Mouse (Mus musculus): ENCODE measurements around the gene Bicra. TPM values are rescaled to one million over a fixed set of nuclear protein-coding genes. Genes with fewer than 3 reads are reported as not detected.

Gene Bicra
- polyA plus RNA-seq, 1 experiment from 2014 or later: 8.9 TPM

GRCm38 (mm10) chr7:15945211-15945610, 102.5 kb downstream of the Bicra start:
- Histone ChIP-seq H3K9me3 (no peaks in the 10 kb centered on the region), H3K4me3 (peak overlapping the region; percentile 82), H3K27ac (replicated peaks) (peak overlapping the region; percentile 95), H3K27me3 (replicated peaks; ENCODE audit: low read depth, poor library complexity, severe bottlenecking) (no peaks in the 10 kb centered on the region), H3K36me3 (replicated peaks) (peaks cover 49% of the 10 kb centered on the region), H3K4me1 (peaks cover 32% of the 10 kb centered on the region)
- no peak for DNase-seq (ENCODE audit: low spot score)
- WGBS: 8% methylated on average over 8 of the region's 8 CpGs

- H3K27me3 ChIP-seq (replicated peaks; ENCODE audit: low read depth, poor library complexity, severe bottlenecking): no peaks in the 10 kb centered on the region
- no peaks in the 10 kb centered on the region for H3K9me3 ChIP-seq
- peaks cover 55% of the 10 kb centered on the region for H3K36me3 ChIP-seq (replicated peaks)
- peaks cover 32% of the 10 kb centered on the region for H3K4me1 ChIP-seq
- peak overlapping the region; percentile 82 for H3K4me3 ChIP-seq
- 94% methylated on average over 1 of the region's 1 CpGs for WGBS
- DNase-seq (ENCODE audit: low spot score): no peak
- no peak overlapping the region for H3K27ac ChIP-seq (replicated peaks)
Observed at GRCm38 (mm10) chr7:15944311-15944710, 103.4 kb downstream of the Bicra start.

- no peak overlapping the region for H3K4me3 ChIP-seq
- DNase-seq (ENCODE audit: low spot score): no peak
- peaks cover 90% of the 10 kb centered on the region for H3K36me3 ChIP-seq (replicated peaks)
- peaks cover 6% of the 10 kb centered on the region; the same call in 1 of the 2 replicates for H3K9me3 ChIP-seq
- 90% methylated on average over 3 of the region's 3 CpGs for WGBS
- H3K27me3 ChIP-seq (replicated peaks; ENCODE audit: low read depth, poor library complexity, severe bottlenecking): no peaks in the 10 kb centered on the region
- peaks cover 1% of the 10 kb centered on the region; the same call in 1 of the 2 replicates for H3K4me1 ChIP-seq
- no peak overlapping the region for H3K27ac ChIP-seq (replicated peaks)
Observed at GRCm38 (mm10) chr7:15938621-15939020, 109.1 kb downstream of the Bicra start.

GRCm38 (mm10) chr7:15937491-15937890, 110.2 kb downstream of the Bicra start:
- H3K36me3 ChIP-seq (replicated peaks): peaks cover 79% of the 10 kb centered on the region
- H3K4me3 ChIP-seq: no peak overlapping the region
- 92% methylated on average over 5 of the region's 5 CpGs for WGBS

GRCm38 (mm10) chr7:15933437-15934359, 114.0 kb downstream of the Bicra start:
- Histone ChIP-seq H3K4me1 (peaks cover 5% of the 10 kb centered on the region; the same call in 1 of the 2 replicates), H3K4me3 (no peak overlapping the region), H3K27ac (replicated peaks) (0 out of 2 replicates have a peak overlapping the region, but pooled peaks have one; percentile 14), H3K36me3 (replicated peaks) (peaks cover 41% of the 10 kb centered on the region), H3K9me3 (peaks cover 6% of the 10 kb centered on the region; the same call in 1 of the 2 replicates), H3K27me3 (replicated peaks; ENCODE audit: low read depth, poor library complexity, severe bottlenecking) (no peaks in the 10 kb centered on the region)
- 57% methylated on average over 16 of the region's 16 CpGs for WGBS
- DNase-seq (ENCODE audit: low spot score): no peak

More at GRCm38 (mm10) chr7:15937491-15937890, 110.2 kb downstream of the Bicra start:
- Histone ChIP-seq H3K27ac (replicated peaks) (no peak overlapping the region), H3K4me1 (peaks cover 5% of the 10 kb centered on the region; the same call in 1 of the 2 replicates), H3K27me3 (replicated peaks; ENCODE audit: low read depth, poor library complexity, severe bottlenecking) (no peaks in the 10 kb centered on the region), H3K9me3 (peaks cover 6% of the 10 kb centered on the region; the same call in 1 of the 2 replicates)
- DNase-seq (ENCODE audit: low spot score): no peak

GRCm38 (mm10) chr7:15931635-15932034, 116.1 kb downstream of the Bicra start:
- peaks cover 21% of the 10 kb centered on the region for H3K36me3 ChIP-seq (replicated peaks)
- peaks cover 5% of the 10 kb centered on the region; the same call in 1 of the 2 replicates for H3K4me1 ChIP-seq
- 82% methylated on average over 3 of the region's 3 CpGs for WGBS
- H3K27ac ChIP-seq (replicated peaks): no peak overlapping the region
- no peak for DNase-seq (ENCODE audit: low spot score)
- H3K27me3 ChIP-seq (replicated peaks; ENCODE audit: low read depth, poor library complexity, severe bottlenecking): no peaks in the 10 kb centered on the region
- H3K9me3 ChIP-seq: peaks cover 6% of the 10 kb centered on the region; the same call in 1 of the 2 replicates
- no peak overlapping the region for H3K4me3 ChIP-seq

- Histone ChIP-seq H3K4me1 (peaks cover 5% of the 10 kb centered on the region; the same call in 1 of the 2 replicates), H3K4me3 (no peak overlapping the region), H3K27ac (replicated peaks) (no peak overlapping the region), H3K36me3 (replicated peaks) (peaks cover 10% of the 10 kb centered on the region), H3K27me3 (replicated peaks; ENCODE audit: low read depth, poor library complexity, severe bottlenecking) (no peaks in the 10 kb centered on the region), H3K9me3 (peaks cover 6% of the 10 kb centered on the region; the same call in 1 of the 2 replicates)
- no peak for DNase-seq (ENCODE audit: low spot score)
- WGBS: 71% methylated on average over 2 of the region's 2 CpGs
Observed at GRCm38 (mm10) chr7:15930543-15930942, 117.2 kb downstream of the Bicra start.

- WGBS: 33% methylated on average over 4 of the region's 4 CpGs
- Histone ChIP-seq H3K27ac (replicated peaks) (no peak overlapping the region), H3K4me1 (peaks cover 5% of the 10 kb centered on the region; the same call in 1 of the 2 replicates), H3K4me3 (no peak overlapping the region), H3K27me3 (replicated peaks; ENCODE audit: low read depth, poor library complexity, severe bottlenecking) (no peaks in the 10 kb centered on the region), H3K9me3 (peaks cover 1% of the 10 kb centered on the region; the same call in 1 of the 2 replicates), H3K36me3 (replicated peaks) (peaks cover 3% of the 10 kb centered on the region)
- peak; percentile 57 for DNase-seq (ENCODE audit: low spot score)
Observed at GRCm38 (mm10) chr7:15929910-15930309, 117.8 kb downstream of the Bicra start.

GRCm38 (mm10) chr7:15922220-15922773, 125.4 kb downstream of the Bicra start, which contains the start of gene Selenow:
Selenow (minus strand) TSS chr7:15922402.
- WGBS: under 1% methylated on average over 33 of the region's 33 CpGs
- Histone ChIP-seq H3K4me3 (peak within 1 kb of the TSS; percentile 66), H3K27me3 (replicated peaks; ENCODE audit: low read depth, poor library complexity, severe bottlenecking) (0 out of 2 replicates have a peak, but pooled peaks cover 12% of the 10 kb centered on the region), H3K4me1 (peaks cover 23% of the 10 kb centered on the region), H3K9me3 (no peaks in the 10 kb centered on the region; the same call in 1 of the 2 replicates), H3K27ac (replicated peaks) (peak within 1 kb of the TSS; percentile 97), H3K36me3 (replicated peaks) (peaks cover 37% of the 10 kb centered on the region)
- DNase-seq (ENCODE audit: low spot score): peak; percentile 93

- H3K36me3 ChIP-seq (replicated peaks): peaks cover 42% of the 10 kb centered on the region
Observed at GRCm38 (mm10) chr7:15921796-15922195, 125.9 kb downstream of the Bicra start.

More at GRCm38 (mm10) chr7:15921796-15922195, 125.9 kb downstream of the Bicra start:
- H3K27me3 ChIP-seq (replicated peaks; ENCODE audit: low read depth, poor library complexity, severe bottlenecking): 0 out of 2 replicates have a peak, but pooled peaks cover 12% of the 10 kb centered on the region
- peak overlapping the region; percentile 66 for H3K4me3 ChIP-seq
- 1% methylated on average over 10 of the region's 10 CpGs for WGBS
- DNase-seq (ENCODE audit: low spot score): peak; percentile 77
- H3K9me3 ChIP-seq: no peaks in the 10 kb centered on the region; the same call in 1 of the 2 replicates
- peaks cover 23% of the 10 kb centered on the region for H3K4me1 ChIP-seq
- H3K27ac ChIP-seq (replicated peaks): peak overlapping the region; percentile 97

Data from embryonic facial prominence, embryonic 10.5 days (tissue).